Mouse (Mus musculus) liver, embryonic 11.5 days (tissue): Measurements from ENCODE around the gene Limk2. TPM values are rescaled to one million over a fixed set of nuclear protein-coding genes. Genes with fewer than 3 reads are reported as not detected.
A peak's percentile ranks its signal among the peaks of the same experiment; 100 is the strongest.

Experiments
- ATAC-seq: fragments of 200-750 bp; cut with Nextera tagmentation; replicated peaks from 2 replicates; pipeline ENCODE4 v1.8.0; 2017; ENCODE audit warnings: moderate number of reproducible peaks, mild to moderate bottlenecking, moderate TSS enrichment, moderate library complexity; ENCODE audit not compliant: low FRiP score
- DNase-seq: peaks from one replicate; pipeline ENCODE4 v3.0.0-alpha.2; 2017; ENCODE audit warnings: low spot score
- H3K27ac ChIP-seq: fragments of 300-500 bp; sonication (generic); 2 replicates; pipeline ENCODE4 v1.5.1; 2014; ENCODE audit warnings: mild to moderate bottlenecking, low read depth, low read length, control low read depth
- H3K27me3 ChIP-seq: fragments of 300-500 bp; sonication (generic); replicated peaks from 2 replicates; pipeline ENCODE4 v1.6.1; 2014; ENCODE audit warnings: low read length, mixed read lengths; ENCODE audit not compliant: control insufficient read depth, insufficient read depth
- H3K36me3 ChIP-seq: fragments of 300-500 bp; sonication (generic); 2 replicates; pipeline ENCODE4 v1.6.1; 2014; ENCODE audit warnings: mild to moderate bottlenecking, low read length, moderate library complexity, mixed read lengths; ENCODE audit not compliant: control insufficient read depth, insufficient read depth
- H3K4me1 ChIP-seq: fragments of 300-500 bp; sonication (generic); replicated peaks from 2 replicates; pipeline ENCODE4 v1.6.1; 2014; ENCODE audit warnings: low read length, mixed read lengths; ENCODE audit not compliant: control insufficient read depth, insufficient read depth
- H3K4me2 ChIP-seq: fragments of 300-500 bp; sonication (generic); 2 replicates; pipeline ENCODE4 v1.6.1; 2014; ENCODE audit warnings: mild to moderate bottlenecking, control low read depth, moderate library complexity
- H3K4me3 ChIP-seq: fragments of 300-500 bp; sonication (generic); 2 replicates; pipeline ENCODE4 v1.5.1; 2014; ENCODE audit warnings: low read depth, low read length, control low read depth
- H3K9ac ChIP-seq: fragments of 300-500 bp; sonication (generic); 2 replicates; pipeline ENCODE4 v1.6.1; 2014; ENCODE audit warnings: low read depth, low read length, control low read depth
- H3K9me3 ChIP-seq: fragments of 300-500 bp; sonication (generic); 2 replicates; pipeline ENCODE4 v1.6.1; 2016; ENCODE audit warnings: low read length, inconsistent platforms, mixed read lengths; ENCODE audit not compliant: control insufficient read depth
- WGBS: fragments of 180-500 bp; shearing (Covaris S2); extraction: QIAGEN DNeasy Blood & Tissue Kit; methylation state at CpG from one replicate; pipeline ENCODE4 v1.1.7; 2014; 5-methylcytosine and 5-hydroxymethylcytosine counted together
- polyA plus RNA-seq: library from polyadenylated mRNA; unstranded; fragments of >200 nt; fragmentation: Nextera tagmentation; extraction: Ambion mirVana; gene quantifications from 2 replicates; pipeline ENCODE4 v1.2.1, GENCODE M21; 2014

The Limk2 gene
- polyA plus RNA-seq, 1 experiment from 2014 or later, result 37.7 TPM

GRCm38 (mm10) chr11:3403024-3403423, 6.0 kb downstream of the Limk2 start:
- no peak overlapping the region for H3K4me3 ChIP-seq
- H3K36me3 ChIP-seq, result no peaks in the 10 kb centered on the region
- H3K4me1 ChIP-seq, result peaks cover 34% of the 10 kb centered on the region
- peak overlapping the region; percentile 66 for H3K27ac ChIP-seq
- H3K4me2 ChIP-seq, result peak overlapping the region; percentile 37
- H3K27me3 ChIP-seq, result no peaks in the 10 kb centered on the region
- WGBS, result 45% methylated on average over 3 of the region's 3 CpGs
- ATAC-seq, result peak; percentile 92
- peak overlapping the region; percentile 40; the same call in 1 of the 2 replicates for H3K9ac ChIP-seq
- no peak for DNase-seq
- no peaks in the 10 kb centered on the region for H3K9me3 ChIP-seq

DNA sequence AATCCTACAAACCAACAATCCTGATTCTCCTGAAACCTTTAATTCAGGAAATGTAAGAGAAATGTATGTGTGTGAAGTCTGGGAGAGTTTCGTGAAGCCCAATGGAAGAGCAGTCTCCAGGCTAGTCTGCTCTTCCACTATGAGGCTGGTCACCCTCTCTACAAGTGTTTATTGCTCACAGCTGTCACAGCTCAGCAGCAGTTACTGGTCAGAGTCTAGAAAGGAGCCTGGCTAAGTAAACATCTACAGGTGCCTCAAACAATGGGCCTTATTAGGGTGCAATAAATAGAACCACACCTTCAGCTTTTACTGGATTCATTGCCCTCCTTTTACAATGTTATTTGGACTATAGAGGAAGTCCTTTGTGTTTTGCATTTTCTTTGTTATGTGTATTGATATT, 10.7 kb downstream of the Limk2 start:
- Histone ChIP-seq H3K4me2 (no peak overlapping the region), H3K4me1 (peaks cover 19% of the 10 kb centered on the region), H3K9me3 (no peaks in the 10 kb centered on the region), H3K9ac (no peak overlapping the region), H3K27me3 (no peaks in the 10 kb centered on the region), H3K27ac (no peak overlapping the region), H3K4me3 (no peak overlapping the region), H3K36me3 (peaks cover 2% of the 10 kb centered on the region; the same call in 1 of the 2 replicates)
- no peak for DNase-seq
- ATAC-seq, result no peak
- WGBS, result 91% methylated on average over 1 of the region's 1 CpGs

DNA sequence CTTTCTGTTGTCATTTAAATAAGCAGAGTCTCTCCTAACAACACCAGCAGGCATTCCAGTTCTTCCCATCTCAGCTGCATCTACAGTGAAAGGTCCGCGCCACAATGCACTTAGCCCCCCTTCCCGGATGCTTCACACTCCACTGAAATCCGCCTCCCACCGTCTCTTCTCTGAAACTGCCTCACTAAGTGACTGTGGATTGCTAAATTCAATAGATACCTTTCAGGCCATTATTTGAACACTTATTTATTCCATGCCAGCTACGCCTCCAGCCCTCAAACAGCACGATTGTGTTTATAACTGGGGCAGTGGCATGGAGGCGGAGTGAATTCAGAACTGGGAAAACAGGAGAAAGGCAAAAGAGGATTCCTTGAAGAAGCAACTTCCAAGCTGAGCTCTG, 12.4 kb downstream of the Limk2 start:
- Histone ChIP-seq H3K9me3 (no peaks in the 10 kb centered on the region), H3K9ac (no peak overlapping the region), H3K4me3 (no peak overlapping the region), H3K36me3 (peaks cover 2% of the 10 kb centered on the region; the same call in 1 of the 2 replicates), H3K4me1 (0 out of 2 replicates have a peak, but pooled peaks cover 11% of the 10 kb centered on the region), H3K4me2 (no peak overlapping the region), H3K27ac (no peak overlapping the region), H3K27me3 (no peaks in the 10 kb centered on the region)
- ATAC-seq (no peak), DNase-seq (no peak)
- WGBS, result 88% methylated on average over 8 of the region's 8 CpGs

GRCm38 (mm10) chr11:3396091-3396490, 12.9 kb downstream of the Limk2 start:
- ATAC-seq (no peak), DNase-seq (no peak)
- Histone ChIP-seq H3K4me2 (no peak overlapping the region), H3K27ac (no peak overlapping the region), H3K4me3 (no peak overlapping the region), H3K27me3 (no peaks in the 10 kb centered on the region), H3K9ac (no peak overlapping the region), H3K9me3 (no peaks in the 10 kb centered on the region), H3K36me3 (peaks cover 2% of the 10 kb centered on the region; the same call in 1 of the 2 replicates), H3K4me1 (0 out of 2 replicates have a peak, but pooled peaks cover 11% of the 10 kb centered on the region)
- WGBS, result 79% methylated on average over 3 of the region's 3 CpGs

GRCm38 (mm10) chr11:3394520-3394919, 14.5 kb downstream of the Limk2 start:
- no peak overlapping the region for H3K9ac ChIP-seq
- no peak for ATAC-seq

GRCm38 (mm10) chr11:3392526-3392925, 16.5 kb downstream of the Limk2 start:
- Histone ChIP-seq H3K4me1 (0 out of 2 replicates have a peak, but pooled peaks cover 11% of the 10 kb centered on the region), H3K9ac (no peak overlapping the region), H3K4me3 (no peak overlapping the region), H3K9me3 (no peaks in the 10 kb centered on the region), H3K4me2 (no peak overlapping the region), H3K27me3 (no peaks in the 10 kb centered on the region), H3K36me3 (peaks cover 4% of the 10 kb centered on the region; the same call in 1 of the 2 replicates), H3K27ac (no peak overlapping the region)
- 71% methylated on average over 8 of the region's 8 CpGs for WGBS
- ATAC-seq (no peak), DNase-seq (no peak)

More at GRCm38 (mm10) chr11:3394520-3394919, 14.5 kb downstream of the Limk2 start:
- 78% methylated on average over 5 of the region's 5 CpGs for WGBS
- H3K27me3 ChIP-seq, result no peaks in the 10 kb centered on the region
- H3K4me2 ChIP-seq, result no peak overlapping the region
- H3K4me1 ChIP-seq, result 0 out of 2 replicates have a peak, but pooled peaks cover 11% of the 10 kb centered on the region
- H3K27ac ChIP-seq, result no peak overlapping the region
- peaks cover 4% of the 10 kb centered on the region; the same call in 1 of the 2 replicates for H3K36me3 ChIP-seq
- no peak overlapping the region for H3K4me3 ChIP-seq
- DNase-seq, result no peak
- H3K9me3 ChIP-seq, result no peaks in the 10 kb centered on the region

GRCm38 (mm10) chr11:3390789-3391188, 18.2 kb downstream of the Limk2 start:
- DNase-seq (no peak), ATAC-seq (no peak)
- no peak overlapping the region for H3K9ac ChIP-seq
- H3K4me2 ChIP-seq, result no peak overlapping the region
- peaks cover 21% of the 10 kb centered on the region for H3K4me1 ChIP-seq
- 86% methylated on average over 5 of the region's 5 CpGs for WGBS
- peaks cover 4% of the 10 kb centered on the region; the same call in 1 of the 2 replicates for H3K36me3 ChIP-seq
- no peaks in the 10 kb centered on the region for H3K9me3 ChIP-seq
- H3K27me3 ChIP-seq, result no peaks in the 10 kb centered on the region
- H3K27ac ChIP-seq, result no peak overlapping the region
- no peak overlapping the region for H3K4me3 ChIP-seq

GRCm38 (mm10) chr11:3389996-3390395, 19.0 kb downstream of the Limk2 start:
- no peak for ATAC-seq
- Histone ChIP-seq H3K4me1 (peaks cover 21% of the 10 kb centered on the region), H3K27ac (no peak overlapping the region), H3K27me3 (no peaks in the 10 kb centered on the region), H3K9me3 (no peaks in the 10 kb centered on the region), H3K4me3 (no peak overlapping the region), H3K9ac (no peak overlapping the region), H3K36me3 (peaks cover 8% of the 10 kb centered on the region), H3K4me2 (no peak overlapping the region)
- 67% methylated on average over 5 of the region's 5 CpGs for WGBS
- DNase-seq, result no peak

GRCm38 (mm10) chr11:3387482-3388196, 21.4 kb downstream of the Limk2 start:
- 73% methylated on average over 6 of the region's 6 CpGs for WGBS
- Histone ChIP-seq H3K27me3 (no peaks in the 10 kb centered on the region), H3K4me3 (no peak overlapping the region), H3K27ac (no peak overlapping the region), H3K4me2 (no peak overlapping the region), H3K4me1 (peaks cover 10% of the 10 kb centered on the region), H3K9ac (no peak overlapping the region), H3K9me3 (no peaks in the 10 kb centered on the region), H3K36me3 (peaks cover 15% of the 10 kb centered on the region)
- DNase-seq (no peak), ATAC-seq (no peak; the same call in 1 of the 2 replicates)
